Mouse (Mus musculus): ENCODE data around the gene Tet3.

- TF ChIP-seq POLR2A (IDR thresholded peaks at IDR 0.05; ENCODE audit: insufficient read depth, low read length) (no peak), EP300 (IDR thresholded peaks at IDR 0.05; ENCODE audit: insufficient read depth, low read depth, low read length) (no peak)
Observed at GRCm38 (mm10) chr6:83449440-83449839, 9.4 kb downstream of the Tet3 start.

Data from ES-Bruce4 (cell line).